Mouse (Mus musculus): ENCODE measurements around the gene Maml3.

DNA sequence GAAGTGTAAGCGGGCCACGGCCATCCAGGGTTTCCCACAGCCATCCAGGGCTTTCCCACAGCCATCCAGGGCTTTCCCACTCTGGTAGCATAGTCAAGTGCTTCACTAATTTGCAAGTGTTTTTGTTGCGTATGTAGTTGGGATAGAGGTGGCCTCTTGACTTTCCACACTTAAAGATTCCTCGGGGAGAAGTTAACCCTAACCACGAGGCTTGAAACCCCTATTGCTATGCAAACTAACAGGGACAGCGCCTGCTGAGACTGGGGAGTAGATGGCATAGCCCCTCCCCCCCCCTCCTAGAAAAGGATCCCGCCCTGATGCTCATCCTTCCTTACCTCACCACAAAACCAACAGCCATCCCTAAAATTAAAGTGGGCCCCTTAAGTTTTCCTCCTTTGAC lies 82.4 kb downstream of the Maml3 start:
- TF ChIP-seq EP300 (optimal IDR thresholded peaks at IDR 0.05) (no peak), CTCF (IDR thresholded peaks at IDR 0.05; ENCODE audit: low read depth) (no peak)

Data from stomach, postnatal 0 days (tissue).